Mouse (Mus musculus): Measurements from ENCODE around the gene Snupn.
"Not testable (repeated sequence)": the region's sequence is repeated elsewhere in the genome, so short reads cannot be mapped to it uniquely, and the experiment has no call there.

The Snupn gene

GRCm38 (mm10) chr9:56950414-56951400 lies at the start of gene Snupn:
Gene Snupn (plus strand): TSS chr9:56950878.
- peak; percentile 96 for DNase-seq

GRCm38 (mm10) chr9:56901187-56901586 lies 49.5 kb upstream of the Snupn start:
- no peak for DNase-seq

GRCm38 (mm10) chr9:56903662-56904061 lies 47.0 kb upstream of the Snupn start:
- DNase-seq = no peak

GRCm38 (mm10) chr9:56907549-56907948 lies 43.1 kb upstream of the Snupn start:
- DNase-seq = no peak

- not testable (repeated sequence) for DNase-seq
These were observed 40.7 kb upstream of the Snupn start for GRCm38 (mm10) chr9:56909991-56910390.

DNA sequence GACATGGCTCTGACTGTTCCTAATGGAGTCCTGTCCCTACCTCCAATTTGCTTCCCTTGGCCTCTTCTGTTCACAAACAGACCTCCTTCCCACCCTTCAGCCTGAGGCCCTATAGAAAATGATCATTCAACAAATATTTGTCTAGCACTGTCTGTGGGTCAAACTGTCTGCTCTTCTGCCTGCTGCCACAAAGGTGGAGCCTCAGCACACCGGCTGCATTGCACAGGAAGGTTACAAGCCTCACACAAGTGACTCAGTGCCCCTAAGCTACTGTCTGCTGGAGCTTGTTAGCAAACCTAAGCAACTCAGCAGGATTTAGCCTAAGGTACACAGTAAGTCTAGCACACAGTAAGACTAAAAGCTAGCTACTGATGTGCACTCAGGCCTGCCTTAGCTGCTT lies 39.7 kb upstream of the Snupn start:
- DNase-seq = no peak

DNA sequence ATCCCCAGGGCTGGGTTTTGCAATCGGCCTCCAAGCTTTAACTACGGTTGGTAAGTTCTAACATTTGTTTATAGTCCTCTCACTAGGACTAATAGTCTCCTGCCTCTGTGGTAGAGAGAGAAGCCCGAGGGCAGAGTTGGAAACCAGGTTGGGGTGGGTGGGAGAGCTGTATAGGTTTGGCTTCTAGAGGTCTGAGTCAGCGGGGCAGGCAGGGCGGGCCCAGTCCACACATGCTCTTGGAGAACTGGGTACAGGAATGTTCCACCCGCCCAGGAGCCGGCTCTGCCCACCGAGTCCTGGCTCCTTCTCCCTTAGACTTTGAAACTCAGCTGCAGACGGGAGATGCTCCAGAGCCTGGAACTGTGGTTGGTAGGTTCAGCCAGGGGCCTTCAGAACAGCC lies 36.7 kb upstream of the Snupn start:
- no peak for DNase-seq

DNA sequence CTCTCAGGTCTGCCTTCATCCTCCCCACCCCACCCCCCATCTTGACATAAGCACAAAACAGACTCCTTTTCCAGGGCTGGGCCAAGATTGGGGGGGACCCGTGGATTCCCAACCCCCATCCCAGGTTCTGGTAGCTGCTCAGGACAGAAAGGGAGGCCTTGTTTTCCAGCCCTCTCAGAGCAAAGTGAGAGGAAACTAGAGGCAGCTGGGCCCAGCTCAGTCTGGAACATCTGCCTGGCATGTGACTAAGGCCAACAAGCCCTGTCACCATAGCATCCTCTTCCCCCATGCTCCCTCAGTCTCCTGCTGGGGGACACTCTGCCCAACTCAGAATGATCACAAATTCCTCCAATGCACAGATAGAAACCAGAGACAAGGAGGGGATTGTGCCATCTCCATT lies 35.6 kb upstream of the Snupn start:
- DNase-seq = no peak

GRCm38 (mm10) chr9:56915695-56916410 lies 34.8 kb upstream of the Snupn start:
- DNase-seq = no peak

DNA sequence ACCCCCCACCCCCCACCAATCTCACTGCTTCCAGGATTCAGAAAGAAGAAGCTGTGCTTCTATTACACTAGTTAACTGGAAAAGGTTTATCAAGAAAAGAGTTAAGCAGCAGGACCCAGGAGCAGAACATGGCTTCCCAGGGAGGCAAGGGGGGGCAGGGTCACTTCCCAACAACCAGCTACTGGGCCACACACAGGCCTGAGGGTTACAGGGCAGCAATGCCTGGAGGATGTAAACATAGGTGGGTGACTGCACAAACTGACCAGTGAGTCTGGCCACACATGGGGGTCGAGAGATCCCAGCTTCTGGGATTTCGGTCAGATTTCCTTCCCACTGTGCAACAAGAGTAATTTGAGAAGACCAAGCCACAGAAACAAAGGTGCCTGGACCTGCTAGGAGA lies 33.5 kb upstream of the Snupn start:
- DNase-seq = no peak

- DNase-seq = no peak
These were observed 32.2 kb upstream of the Snupn start for GRCm38 (mm10) chr9:56918466-56918865.

GRCm38 (mm10) chr9:56922746-56923145 lies 27.9 kb upstream of the Snupn start:
- no peak for DNase-seq

DNA sequence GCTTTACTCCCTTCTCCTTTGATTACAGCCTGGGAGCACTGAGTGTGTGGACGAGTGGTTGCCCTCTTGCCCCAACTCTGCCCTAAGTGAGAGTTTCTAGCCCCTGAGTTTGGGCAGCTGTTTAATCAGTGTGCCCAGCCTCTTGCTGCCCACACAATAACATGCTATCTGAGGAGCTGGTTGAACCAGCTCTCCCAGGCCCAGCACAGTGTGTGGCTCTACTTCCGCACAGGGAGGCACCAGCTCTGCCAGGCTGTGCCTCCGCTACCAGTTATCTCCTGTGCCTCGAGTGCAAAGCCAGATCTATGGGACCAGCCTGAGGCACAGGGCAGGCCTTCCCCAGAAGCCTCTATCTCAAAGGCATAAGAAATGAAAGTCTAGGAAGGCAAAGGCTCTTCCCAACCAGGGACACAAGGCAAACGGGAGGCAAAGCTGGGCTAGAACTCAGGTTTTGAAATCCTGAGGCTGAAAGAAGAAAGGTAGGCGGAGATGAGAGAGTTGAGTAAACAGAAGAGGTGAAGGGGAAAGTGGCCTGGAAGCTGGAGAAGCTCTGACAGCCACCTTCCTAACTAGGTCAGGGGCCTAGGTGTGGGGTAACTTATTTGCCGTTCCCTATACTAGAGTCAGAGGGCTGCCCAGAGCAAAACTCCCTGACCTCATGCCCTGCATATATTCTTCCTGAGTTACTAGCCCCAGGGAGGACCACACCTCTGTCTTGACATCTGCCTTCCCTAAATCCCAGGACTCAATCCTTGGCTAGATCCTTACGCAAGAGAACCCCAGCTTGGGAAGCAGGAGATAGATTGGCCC lies 26.6 kb upstream of the Snupn start:
- DNase-seq = no peak

- DNase-seq = peak; percentile 38
These were observed 26.0 kb upstream of the Snupn start for GRCm38 (mm10) chr9:56924651-56925027.

- no peak for DNase-seq
These were observed 25.2 kb upstream of the Snupn start for GRCm38 (mm10) chr9:56925291-56926024.

GRCm38 (mm10) chr9:56926025-56926360 lies 24.7 kb upstream of the Snupn start:
- DNase-seq = no peak

DNA sequence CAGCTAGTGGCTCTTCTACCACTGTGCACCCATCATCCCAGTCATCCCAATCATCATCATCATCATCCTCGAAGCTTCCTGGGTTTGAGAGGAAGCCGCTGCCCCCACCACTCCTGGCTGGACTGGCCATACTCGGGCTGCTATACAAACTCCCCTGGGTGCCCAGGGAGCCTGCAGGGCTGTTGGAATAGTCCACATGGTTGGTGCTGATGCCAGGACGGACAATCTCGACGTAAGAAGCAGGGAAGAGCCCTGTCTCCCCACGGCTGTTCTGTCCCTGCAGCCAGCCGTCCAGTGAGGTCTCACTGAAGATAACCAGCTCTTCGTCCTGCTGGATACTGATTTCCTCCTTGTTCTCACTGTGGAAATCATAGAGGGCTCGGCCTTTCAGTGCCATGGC lies 24.3 kb upstream of the Snupn start:
- DNase-seq = no peak

DNA sequence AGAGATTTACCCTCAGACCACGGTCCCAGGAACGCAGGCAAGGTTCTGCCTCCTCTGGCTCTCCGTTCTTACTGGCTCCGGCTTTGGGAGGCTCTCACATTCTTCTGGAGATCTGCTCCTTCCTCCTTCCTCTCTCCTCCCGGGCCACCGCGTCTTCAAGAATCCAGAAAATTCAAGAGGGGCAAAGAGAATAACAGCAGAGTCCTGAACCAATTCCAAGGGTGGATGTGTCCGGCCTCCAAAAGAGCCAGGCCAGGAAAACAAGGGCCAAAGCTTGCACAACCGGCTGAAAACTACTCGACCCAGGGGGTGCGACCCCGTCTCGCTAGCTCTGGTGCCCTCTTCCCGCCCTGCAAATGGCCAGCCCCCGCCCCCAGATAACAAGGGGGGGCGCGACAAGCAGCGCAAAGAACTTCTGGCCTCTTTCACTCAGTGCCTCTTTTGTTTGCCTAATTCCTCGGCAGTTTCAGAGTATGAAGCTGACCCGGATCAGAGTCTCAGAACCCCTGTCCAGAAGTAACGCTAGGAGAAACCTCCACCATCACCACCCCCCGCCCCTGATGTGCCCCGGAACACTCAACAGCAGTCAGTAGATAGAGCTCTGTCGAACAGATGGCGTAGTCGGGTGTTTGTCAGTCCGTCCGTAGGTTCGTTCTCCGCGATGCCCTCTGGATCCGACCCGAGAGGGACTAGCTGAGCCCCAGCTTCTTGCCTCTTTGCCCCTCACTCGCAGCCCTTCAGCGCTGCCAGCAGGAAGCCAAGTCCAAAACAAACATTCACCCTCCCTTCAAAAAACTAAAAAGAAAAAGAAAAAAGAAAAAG lies 23.3 kb upstream of the Snupn start:
- no peak for DNase-seq

DNA sequence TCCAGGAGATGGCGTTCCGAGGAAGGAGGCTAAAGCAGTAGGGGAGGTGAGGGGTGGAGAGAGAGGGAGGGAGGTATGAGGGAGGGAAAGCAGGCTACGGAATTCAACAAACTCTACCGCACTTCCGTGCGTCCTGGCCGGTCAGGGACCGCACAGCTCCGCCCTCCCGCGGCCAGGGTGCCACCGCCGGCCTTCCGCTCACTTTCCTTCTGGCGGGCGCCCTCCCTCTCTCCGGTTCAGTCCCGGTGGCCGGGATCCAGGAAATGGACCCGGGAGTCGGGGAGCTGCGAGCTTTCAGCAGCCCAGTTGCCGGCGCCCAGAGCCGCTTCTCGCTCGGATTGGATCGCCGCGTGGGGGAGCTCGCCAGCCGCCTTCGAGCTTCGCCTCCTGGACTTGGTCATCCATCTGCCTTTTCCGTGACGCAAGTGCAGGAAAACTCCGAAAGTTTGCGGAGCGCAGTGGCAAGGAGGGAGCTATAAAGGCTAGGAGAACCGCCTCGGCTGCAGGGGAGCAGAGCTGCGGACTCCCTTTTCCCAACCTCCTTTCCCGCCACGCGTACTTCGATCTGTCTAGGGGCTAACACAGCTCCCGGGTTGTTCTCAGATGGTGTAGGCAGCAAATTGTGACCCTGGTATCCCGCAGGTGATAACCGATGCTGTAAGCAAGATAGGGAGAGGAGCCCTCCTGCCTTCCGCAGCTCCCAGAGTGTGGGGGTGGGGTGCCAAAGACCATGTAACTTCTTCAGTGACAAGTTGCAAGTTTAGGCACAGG lies 22.5 kb upstream of the Snupn start, which contains the start of gene Snx33:
Snx33 (minus strand) TSS at position 331 of the 771 bp plus-strand sequence.
- DNase-seq = peak; percentile 83

GRCm38 (mm10) chr9:56929496-56929895 lies 21.2 kb upstream of the Snupn start:
- no peak for DNase-seq

- no peak for DNase-seq
These were observed 20.1 kb upstream of the Snupn start for GRCm38 (mm10) chr9:56930556-56930955.

Data from cerebellum, adult 9-10 months (tissue).